Mouse (Mus musculus) layer of hippocampus, adult 18-20 months (tissue): ENCODE data around the gene Hnrnpf. TPM values are rescaled to one million over a fixed set of nuclear protein-coding genes. Genes with fewer than 3 reads are reported as not detected.
"Not testable (repeated sequence)": the region's sequence is repeated elsewhere in the genome, so short reads cannot be mapped to it uniquely, and the experiment has no call there.

ENCODE experiments used
- DNase-seq, 2 experiments: peaks; one replicate each; pipeline ENCODE4 v3.0.0; 2022; ENCODE audit warnings: low spot score in 2 of 2
- long read RNA-seq: library from polyadenylated mRNA; stranded (forward); transcript quantifications from one replicate; pipeline ENCODE4 v2.0.0, GENCODE M21; 2021
- total RNA-seq, 2 experiments: library from RNA; stranded (reverse); gene quantifications; 2 replicates each; pipeline ENCODE4 v1.2.3; 2021

Hnrnpf gene
- total RNA-seq: 100 to 1,000 TPM; 127 to 139 TPM
- long read RNA-seq, transcript Hnrnpf-208 (4 exons, 956 nt): minor isoform, 15 of 148 reads
- long read RNA-seq, transcript Hnrnpf-209 (3 exons, 2,280 nt): minor isoform, 15 of 148 reads
- long read RNA-seq, transcript Hnrnpf-210 (1 exons, 1,922 nt): minor isoform, 9 of 148 reads
- long read RNA-seq, transcript Hnrnpf-201 (4 exons, 2,147 nt): major isoform, 42 of 148 reads
- long read RNA-seq, partial matches to known transcripts: 66 of 148 reads
- long read RNA-seq, other reads (novel, unspliced or antisense): 1 of 148 reads

DNA sequence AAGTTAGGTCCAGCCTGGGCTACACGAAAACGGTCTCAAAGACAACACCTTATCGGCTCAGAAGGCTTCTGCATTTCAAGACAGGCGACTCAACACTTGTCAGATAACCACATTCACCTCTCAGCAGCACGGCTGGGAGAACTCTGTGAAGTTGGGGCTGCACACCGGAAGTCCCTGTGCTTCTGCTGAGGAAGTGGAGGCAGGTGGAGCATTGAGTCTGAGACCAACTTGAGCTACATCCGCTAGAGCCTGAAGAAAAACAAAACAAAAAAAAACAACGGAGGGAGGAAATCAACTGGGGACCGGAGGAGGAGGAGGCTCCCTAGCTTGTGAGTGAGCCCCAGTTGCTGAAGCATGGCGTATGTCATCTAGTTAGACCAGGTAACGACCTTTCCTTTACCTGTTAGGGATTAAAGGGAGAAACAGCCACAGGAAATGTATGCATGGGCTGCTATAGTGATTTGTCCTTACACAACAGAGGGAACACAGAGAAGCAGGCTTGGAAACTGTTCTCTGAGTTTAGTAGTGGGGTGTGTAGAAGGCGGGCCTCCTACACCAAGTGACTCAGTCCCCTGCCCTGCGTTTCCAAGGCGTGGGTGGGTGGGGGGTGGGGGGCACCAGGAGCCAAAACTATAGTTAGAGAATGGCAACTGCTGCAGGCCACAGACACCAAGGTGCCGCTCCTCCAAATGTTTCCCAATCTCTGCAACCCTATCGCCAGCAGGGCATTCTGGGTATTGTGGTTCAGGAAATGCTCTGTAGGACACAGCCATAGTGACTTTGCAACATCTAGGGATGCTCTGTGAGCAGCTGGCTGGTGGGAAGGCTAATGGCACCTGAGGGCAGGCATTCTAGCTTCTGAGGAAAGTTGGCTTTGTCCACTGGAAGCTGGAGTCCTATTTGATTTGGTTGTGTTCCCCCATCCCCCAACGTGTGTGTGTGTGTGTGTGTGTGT is at the start of gene Hnrnpf:
TSS of gene Hnrnpf (plus strand) at position 199 of the 955 bp plus-strand sequence.
- DNase-seq: peak; percentile 11 to 73

DNA sequence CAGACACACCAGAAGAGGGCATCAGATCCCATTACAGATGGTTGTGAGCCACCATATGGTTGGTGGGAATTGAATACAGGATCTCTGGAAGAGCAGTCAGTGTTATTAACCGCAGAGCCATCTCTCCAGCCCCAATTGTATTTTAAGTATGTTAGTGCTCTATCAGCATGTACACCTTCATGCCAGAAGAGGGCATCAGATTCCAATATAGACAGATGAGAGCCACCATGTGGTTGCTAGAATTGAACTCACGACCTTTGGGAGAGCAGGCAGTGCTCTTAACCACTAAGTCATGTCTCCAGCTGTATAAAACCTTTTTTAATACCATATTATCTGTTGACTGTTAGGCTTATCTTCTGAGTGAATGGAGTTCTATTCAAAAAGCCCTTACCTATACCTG is 48.4 kb upstream of the Hnrnpf start:
- no peak for DNase-seq

DNA sequence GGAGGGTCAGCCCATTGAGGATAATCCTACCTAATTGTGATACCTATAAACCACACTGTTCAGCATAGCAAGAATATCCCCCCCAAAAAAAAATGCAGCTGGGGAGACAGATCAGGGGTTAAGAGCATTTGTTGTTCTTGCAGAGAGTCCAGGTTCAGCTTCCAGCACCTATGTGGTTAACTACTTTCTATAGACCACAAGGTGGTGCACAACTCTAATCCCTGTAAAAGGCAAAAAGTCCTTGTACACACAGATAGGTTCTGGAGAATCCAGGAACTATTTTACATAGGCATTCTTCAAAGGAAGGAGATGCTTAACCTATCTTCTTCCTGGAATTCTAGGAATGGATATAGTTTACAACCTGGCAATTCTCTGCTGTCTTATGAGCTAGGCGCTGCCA is 42.1 kb upstream of the Hnrnpf start:
- DNase-seq: no peak

DNA sequence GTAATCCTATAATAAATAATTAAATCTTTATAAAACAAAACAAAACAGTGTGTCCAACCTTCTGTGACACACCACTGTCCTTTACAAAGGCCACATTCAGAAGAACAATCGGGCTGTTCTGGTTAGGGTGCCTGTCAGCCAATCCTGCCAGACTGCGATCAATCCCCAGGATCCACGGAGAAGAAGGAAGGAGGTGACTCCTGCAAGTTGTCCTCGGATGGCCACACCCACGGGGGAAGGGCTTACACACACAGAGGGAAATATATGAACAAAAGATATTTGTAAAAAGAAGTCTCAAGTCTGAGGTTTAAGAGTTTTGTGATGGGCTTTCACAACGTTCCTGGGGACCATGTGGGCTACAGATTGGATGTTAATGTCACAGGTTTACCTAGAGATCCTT is 38.3 kb upstream of the Hnrnpf start, which contains the start of gene Zfp239:
TSS of gene Zfp239 (plus strand) at position 253 of the 400 bp plus-strand sequence.
- no peak for DNase-seq

DNA sequence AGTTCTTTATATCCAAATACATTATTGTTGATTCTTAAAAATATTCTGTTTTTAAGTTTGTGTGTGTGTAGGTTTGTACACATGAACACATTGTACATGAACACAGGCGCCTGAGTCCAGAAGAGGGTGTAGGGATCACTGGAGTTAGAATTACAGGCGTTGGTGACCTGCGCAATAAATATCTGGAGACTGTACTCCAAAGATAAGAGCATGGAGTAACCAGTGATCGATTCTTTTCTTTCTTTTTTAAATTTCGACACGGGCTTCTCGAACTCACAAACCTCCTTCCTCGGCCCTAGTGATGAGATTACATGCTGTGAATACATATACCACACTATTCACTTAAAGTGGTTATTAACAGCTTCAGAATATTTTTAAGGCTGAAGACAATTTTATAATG is 37.7 kb upstream of the Hnrnpf start:
- DNase-seq: no peak

DNA sequence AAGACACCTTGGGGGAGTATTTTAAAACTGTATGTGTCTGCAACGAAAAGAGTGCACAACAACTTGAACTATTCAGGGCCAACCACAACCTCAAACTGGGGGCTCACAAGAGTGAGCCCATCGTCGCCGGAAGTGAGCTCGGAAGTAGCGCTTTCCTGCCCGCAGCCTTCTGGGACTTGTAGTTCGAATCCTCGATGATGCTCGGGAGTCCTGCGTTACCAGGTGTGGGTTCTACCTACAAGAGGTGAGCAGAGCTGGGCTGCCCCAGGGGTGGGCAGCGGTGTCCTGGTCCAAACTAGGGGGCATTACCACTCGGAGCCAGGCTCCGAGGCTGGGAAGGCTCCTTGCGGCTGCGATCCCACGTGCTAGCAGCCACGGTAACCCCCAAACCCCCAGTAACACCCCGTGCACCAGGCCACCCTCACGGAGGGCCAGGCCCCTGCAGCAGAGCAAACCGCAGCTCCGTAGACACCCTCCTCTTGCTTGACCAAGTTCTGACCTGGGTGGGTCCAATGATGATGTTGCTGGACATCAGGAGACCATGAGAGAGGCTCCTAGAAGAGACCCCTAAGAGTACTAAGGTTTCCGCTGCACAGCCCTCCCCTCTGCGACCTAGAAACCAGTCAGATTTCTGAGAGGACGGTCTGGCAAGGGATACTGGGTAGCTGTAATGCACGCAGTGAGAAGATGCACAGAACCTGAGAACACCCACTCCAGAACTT is 37.1 kb upstream of the Hnrnpf start:
- peak; percentile 57 to 76 for DNase-seq

DNA sequence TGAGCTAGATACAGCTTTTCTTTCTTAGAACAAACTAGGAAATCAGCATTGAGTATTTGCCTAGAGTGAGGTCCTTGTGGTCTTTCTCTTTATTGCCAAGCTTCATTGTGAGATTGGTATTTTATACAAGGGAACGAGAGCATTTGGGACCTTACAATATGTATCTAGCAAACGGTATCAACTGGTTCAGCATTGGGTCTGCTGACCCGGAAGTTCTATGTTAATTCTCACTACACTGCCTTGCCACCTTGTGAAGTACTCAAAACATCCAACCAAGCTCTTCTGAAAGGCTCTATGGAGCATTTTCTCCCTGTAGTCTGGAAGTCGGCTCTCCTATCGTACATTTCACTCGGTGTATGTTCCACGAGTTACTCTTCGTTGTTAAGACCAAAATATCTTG is 36.4 kb upstream of the Hnrnpf start:
- no peak for DNase-seq

DNA sequence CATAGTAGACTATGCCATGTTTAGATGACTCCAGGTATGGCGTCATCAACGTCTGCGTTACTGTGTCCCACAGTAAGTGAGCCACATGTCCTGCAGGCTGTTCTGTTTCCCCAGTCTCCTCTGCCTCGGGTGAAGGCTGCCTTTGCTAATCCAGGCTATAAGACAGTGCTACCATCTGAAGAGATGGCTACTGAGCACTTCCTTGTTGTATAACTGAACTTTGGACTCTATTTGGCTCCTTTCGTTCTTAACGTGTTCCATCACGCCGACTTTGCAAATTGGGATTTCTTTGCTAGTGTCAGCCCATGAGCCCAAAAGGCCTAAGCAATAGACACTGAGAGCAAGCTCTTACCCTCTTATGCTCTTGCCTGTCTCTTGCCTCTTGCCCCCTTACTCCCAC is 31.9 kb upstream of the Hnrnpf start:
- DNase-seq: no peak

DNA sequence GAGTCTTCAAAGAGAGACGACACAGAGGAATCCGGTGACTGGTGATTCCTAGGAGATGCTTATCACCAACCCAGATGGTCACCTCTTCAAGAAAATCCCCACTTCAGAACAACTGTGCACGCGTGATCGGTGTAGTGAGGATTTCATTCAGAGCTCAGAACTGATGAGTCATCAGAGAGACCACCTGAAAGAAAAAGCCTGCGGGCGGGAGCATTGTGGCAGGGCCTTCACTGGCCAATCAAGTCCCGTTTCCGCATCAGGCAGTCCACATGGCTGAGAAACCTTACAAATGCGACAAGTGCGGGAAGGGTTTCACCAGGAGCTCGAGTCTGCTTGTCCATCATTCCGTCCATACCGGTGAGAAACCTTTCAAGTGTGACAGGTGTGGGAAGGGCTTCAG is 29.1 kb upstream of the Hnrnpf start:
- no peak for DNase-seq

DNA sequence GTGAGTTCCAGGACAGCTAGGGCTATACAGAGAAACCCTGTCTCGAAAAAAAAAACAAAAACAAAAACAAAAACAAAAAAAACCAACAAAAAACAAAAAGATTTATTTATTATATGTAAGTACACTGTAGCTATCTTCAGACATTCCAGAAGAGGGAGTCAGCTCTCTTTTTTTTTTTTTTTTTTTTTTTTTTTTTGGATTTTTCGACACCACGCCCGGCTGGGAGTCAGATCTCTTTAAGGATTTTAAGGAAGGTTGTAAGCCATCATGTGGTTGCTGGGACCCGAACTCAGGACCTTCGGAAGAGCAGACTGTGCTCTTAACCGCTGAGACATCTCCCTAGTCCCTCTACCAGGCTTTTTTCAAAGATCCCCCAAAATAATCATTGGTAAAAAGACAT is 26.7 kb upstream of the Hnrnpf start:
- DNase-seq: not testable (repeated sequence)

DNA sequence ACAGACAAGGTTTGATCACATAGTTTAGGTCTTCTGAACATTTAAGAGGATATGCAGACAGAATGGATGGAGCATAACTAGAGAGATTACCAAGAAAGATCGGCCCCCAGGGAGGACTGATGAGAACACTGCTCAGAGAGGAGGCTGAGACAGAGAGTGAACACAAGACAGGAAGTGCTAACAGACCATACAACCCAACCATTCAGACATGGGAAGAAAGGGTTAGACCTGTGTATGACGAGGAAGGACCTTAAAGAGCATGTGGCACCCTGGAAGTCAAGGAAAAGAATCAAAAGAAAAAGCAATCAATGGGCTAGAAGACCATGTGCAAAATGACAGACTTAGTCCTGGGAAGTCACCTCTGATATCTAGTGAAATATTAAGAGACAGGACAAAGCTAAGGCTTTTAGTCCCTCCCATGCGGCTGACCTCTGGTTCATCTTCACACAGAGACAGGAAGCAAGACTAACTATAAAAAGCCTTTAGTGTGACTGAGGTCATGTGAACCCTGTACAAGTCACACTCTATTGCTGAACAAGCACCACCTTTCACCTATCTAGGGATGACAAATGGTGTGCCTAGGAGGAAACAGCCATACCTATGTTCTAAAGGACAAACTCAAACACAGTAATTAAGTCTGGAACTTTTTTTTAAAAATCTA is 25.4 kb upstream of the Hnrnpf start:
- DNase-seq: no peak

DNA sequence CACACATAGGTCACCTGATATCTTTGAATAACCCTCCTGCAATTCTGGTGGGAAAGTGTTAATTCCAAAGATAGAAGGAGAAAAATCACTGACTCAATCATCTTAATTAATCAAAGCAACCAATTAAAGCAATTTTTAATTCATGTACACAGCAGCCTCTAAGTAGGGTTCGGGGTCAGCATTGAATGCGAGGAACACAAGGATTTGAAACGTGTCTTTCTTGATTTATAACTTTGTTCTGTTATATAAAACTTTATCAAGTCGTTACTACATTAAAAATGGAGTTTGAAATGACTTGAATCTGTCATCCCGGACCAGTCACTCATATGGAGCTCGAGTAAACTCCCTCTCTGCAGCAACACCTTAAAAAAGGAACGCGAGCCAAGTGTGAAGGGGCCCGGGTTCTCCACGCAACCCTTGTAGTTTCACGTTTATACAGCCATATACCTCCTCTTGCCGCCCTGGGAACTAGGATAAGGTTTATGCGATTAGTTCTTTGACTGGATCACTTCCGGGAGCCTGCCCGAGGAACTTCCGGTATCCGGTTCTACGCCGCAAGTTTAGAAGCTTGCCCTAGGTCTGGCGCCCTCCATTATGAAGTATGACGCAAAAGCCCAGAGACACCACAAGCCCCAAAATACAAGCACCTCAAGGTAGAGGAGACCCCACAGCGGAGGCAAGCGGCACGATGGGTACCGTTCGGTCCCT is 21.3 kb upstream of the Hnrnpf start:
- peak in 1 of 2 experiments; percentile 95 for DNase-seq

DNA sequence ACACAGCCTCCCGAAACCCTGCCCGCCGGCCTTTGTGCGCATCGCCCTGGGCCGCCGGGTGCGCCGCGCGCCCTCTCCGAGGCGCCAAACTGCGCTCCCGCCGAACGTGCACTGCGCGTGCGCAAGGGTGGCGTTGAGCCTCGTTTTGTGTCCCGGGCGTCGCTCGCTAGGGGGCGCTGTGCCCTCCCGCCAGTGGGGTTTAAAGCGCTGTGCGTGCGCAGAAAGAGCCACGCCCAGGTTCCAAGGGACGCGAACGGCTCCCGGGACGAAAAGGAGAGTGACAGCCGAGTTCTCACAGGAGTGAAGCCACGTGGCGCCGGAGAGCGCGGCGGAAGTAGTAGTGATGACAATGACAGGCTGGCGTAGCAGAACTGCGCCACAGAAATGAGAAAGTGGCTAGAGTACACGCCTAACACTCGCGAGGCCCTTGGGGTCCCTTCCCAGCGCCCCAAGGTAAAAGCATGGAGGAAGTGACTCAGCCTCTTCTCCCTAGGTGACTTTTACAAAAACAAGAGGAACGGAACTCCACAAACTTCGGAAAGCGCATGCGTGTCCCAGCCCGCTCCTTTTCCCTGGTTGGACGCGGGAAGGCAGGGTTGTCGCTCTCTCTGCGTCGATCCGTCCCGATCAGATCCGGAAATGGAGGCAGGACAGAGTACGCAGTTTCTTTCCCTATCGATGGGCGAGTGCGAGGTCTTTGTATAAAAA is 20.6 kb upstream of the Hnrnpf start:
- DNase-seq: peak; percentile 99

DNA sequence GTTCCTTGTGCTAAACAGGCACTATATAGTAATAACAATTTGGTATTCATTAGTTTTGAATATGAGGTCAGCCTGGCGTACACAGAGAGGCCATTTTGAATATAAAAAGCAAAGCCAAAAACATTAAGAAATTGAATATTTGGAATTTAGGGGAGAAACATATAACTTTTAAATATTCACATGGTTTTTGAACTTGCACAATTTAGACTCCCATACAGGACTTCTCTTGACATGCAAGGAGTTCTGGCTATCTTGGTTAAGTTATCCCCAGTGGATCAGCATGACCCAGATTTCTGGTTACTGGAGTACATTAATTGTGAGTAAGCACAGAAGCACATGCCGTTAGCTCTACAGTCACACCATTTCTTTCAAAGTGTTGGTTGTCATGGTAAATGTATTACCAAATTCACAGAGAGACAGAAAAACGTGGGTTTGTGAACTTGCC is 19.7 kb upstream of the Hnrnpf start:
- DNase-seq: no peak

DNA sequence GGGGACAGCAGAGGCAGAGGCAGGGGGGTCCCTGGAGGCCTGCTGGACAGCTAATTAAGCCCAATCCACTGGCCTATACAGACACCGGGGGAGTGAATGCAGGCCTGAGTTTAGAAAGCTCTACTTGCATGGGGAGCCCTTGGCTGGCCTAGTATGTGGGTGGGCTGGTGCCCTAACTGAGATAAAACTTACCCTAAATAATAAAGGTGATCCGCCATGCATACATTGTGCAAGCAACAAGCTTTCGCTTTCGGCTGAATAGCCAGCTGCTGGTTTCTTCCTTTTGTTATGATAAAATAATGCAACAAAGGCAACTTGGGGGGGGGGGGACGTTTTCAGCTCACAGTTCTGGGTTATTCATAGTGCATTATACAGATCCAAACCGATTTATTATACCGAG is 18.9 kb upstream of the Hnrnpf start:
- no peak for DNase-seq

DNA sequence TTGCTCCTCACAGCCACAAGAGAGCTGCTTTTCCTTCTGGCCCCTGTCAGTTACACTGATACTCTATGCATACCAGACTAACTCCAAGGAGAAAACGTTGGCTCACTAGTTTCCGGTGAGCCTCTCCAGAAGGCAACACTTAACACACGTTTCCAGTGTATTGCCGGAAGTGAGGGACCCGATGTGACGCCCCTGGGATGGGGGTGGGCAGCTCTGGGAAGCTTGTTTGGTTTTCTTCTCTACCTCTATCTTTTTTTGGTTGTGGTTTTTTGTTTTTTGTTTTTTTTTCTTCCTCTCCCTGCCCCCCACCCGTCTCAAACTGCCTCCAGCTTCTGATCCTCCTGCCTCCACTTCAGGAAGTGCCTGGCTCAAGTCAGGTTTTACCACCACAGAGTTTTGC is 18.1 kb upstream of the Hnrnpf start:
- no peak for DNase-seq

DNA sequence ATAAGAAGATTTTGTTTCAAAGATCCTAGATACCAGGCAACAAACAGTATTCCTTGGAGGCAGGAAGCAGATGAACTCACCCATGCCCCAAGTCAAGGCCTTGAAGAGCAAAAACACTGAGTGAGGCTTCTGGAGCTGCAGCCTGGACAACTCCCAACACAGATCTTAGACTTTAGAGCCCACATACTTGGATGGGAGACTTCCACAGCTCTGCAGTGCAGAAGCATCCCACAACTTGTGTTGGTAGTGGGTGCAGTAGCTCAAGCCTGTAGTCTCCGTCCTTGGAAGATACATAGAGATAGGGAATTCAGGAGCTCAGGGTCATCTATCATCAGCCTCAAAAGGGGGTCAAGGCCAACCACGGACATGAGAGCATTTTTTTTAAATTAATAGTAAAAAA is 14.2 kb upstream of the Hnrnpf start:
- DNase-seq: no peak

DNA sequence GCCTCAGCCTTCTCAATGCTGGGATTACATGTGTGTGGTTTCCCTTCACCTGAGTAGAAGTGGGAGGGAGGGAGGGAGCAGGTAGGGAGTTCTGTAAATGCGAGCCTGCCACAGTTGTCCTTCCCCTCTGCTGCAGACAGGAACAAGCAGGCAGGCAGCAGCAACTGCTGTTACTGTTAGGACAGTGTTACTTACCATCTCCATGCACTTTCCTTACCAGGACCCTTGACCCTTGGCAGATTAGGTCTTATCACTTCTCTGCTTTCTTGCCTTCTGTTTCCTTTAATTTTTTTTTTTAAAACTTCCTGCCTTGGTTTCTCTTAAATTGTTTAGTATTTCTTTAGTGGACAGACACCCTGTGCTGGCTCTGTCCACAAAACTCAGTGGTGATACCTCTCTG is 12.1 kb upstream of the Hnrnpf start:
- no peak for DNase-seq

DNA sequence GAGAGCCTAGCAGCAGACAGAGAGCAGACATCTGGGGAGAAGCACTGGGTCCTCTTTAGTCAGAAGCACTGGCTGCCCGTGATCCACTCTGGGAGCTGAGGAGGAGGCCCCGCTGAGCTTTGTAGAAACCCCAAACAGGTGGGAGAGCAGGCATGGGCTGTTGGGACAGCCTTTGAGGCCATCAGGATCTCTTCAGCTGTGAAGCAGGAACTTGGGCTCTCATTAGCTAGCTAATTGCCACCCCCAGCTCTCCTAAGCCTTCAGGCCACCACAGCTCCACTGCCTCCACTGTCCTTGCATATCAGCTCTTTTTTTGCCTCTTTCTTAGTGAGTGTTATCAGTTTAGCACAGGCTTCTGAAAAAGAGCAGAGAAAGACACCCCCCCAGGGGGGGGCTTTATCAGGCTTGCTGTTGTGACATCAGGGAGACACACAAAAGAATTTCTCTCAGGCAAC is 11.5 kb upstream of the Hnrnpf start:
- no peak for DNase-seq

DNA sequence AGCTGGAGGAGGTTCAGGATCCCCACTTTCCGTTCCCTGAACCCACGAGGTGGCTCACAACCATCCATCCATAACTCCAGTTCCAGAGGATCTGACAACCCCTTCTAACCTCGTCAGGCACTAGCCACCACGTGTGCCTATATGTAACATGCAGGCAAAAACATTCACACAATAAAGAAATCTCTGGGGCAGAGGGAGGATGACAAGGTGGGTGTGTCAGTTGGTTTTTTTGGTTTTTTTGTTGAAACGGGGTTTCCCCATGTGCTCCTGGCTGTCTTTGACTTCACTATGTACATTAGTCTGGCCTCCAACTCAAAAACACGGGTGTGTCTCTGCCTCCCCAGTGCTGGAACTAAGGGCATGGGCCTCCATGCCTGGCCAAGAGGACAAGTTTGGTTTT is 9.9 kb upstream of the Hnrnpf start:
- no peak for DNase-seq
